Mouse (Mus musculus): ENCODE data around the gene Rarb. TPM values are rescaled to one million over a fixed set of nuclear protein-coding genes. Genes with fewer than 3 reads are reported as not detected.

Gene Rarb
- polyA plus RNA-seq, 1 experiment from 2014 or later = 25.2 TPM

DNA sequence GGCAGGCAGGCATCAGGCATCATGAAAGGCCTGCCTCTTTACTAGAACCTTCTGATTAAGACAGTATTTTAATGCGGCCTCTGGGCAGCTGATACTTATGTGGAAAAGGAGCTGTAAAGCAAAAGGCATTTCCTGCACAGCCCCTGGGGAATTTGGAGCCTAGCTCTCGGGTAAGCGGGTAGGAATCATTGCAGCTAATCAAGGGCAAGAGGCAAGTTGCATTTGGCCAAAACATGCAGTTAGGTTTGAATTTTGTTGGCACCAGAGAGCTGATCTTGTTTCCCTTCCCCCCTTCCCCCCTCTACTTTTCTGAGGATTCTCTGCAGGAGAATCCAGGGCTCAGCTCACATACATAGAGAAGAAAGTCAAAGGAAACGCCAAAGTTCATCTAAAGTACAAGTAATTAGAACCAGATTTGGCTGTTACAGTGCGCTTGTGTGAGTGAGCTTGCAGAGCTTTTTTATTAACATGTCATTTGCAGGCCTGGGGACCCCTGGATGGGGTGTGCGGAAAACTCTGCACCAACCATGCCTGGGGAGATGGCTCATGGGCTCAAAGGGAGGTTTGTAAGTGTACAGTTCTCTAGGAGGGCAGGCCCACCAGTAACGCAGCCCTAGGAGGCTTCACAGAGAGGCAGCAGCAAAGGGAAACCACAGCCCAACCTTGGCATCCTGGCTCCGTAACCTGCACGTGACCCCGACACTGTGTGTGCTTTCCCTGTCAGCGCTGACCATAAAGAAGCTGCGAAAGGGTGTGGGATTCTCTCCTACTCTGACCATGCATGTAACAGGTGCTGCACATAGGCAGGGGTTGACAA lies 264.1 kb downstream of the Rarb start:
- ATAC-seq (ENCODE audit: low read depth) = peak; percentile 25; the same call in 1 of the 2 replicates
- Histone ChIP-seq H3K9ac (replicated peaks; ENCODE audit: low read depth, low read length) (no peak overlapping the region), H3K9me3 (ENCODE audit: control insufficient read depth, low read length) (no peaks in the 10 kb centered on the region), H3K4me2 (ENCODE audit: low read depth, low read length) (no peak overlapping the region), H3K36me3 (ENCODE audit: control insufficient read depth, insufficient read depth, low read length) (no peaks in the 10 kb centered on the region), H3K27ac (ENCODE audit: low read depth, low read length) (no peak overlapping the region), H3K4me3 (ENCODE audit: low read depth, low read length) (no peak overlapping the region), H3K27me3 (ENCODE audit: control insufficient read depth, insufficient read depth, low read length) (no peaks in the 10 kb centered on the region), H3K4me1 (ENCODE audit: control insufficient read depth, insufficient read depth, low read length) (peaks cover 9% of the 10 kb centered on the region; the same call in 1 of the 2 replicates)
- 58% methylated on average over 12 of the region's 12 CpGs for whole genome bisulfite sequencing

GRCm38 (mm10) chr14:16554319-16554642 lies 264.7 kb downstream of the Rarb start:
- Histone ChIP-seq H3K4me1 (ENCODE audit: control insufficient read depth, insufficient read depth, low read length) (peaks cover 5% of the 10 kb centered on the region; the same call in 1 of the 2 replicates), H3K9me3 (ENCODE audit: control insufficient read depth, low read length) (no peaks in the 10 kb centered on the region), H3K36me3 (ENCODE audit: control insufficient read depth, insufficient read depth, low read length) (no peaks in the 10 kb centered on the region), H3K27ac (ENCODE audit: low read depth, low read length) (no peak overlapping the region), H3K4me3 (ENCODE audit: low read depth, low read length) (no peak overlapping the region), H3K27me3 (ENCODE audit: control insufficient read depth, insufficient read depth, low read length) (no peaks in the 10 kb centered on the region), H3K9ac (replicated peaks; ENCODE audit: low read depth, low read length) (no peak overlapping the region), H3K4me2 (ENCODE audit: low read depth, low read length) (no peak overlapping the region)
- WGBS = 70% methylated on average over 1 of the region's 1 CpGs
- no peak for ATAC-seq (ENCODE audit: low read depth)

GRCm38 (mm10) chr14:16552293-16552692 lies 266.7 kb downstream of the Rarb start:
- H3K4me2 ChIP-seq (ENCODE audit: low read depth, low read length) = no peak overlapping the region
- H3K36me3 ChIP-seq (ENCODE audit: control insufficient read depth, insufficient read depth, low read length) = no peaks in the 10 kb centered on the region
- ATAC-seq (ENCODE audit: low read depth) = no peak
- no peak overlapping the region for H3K9ac ChIP-seq (replicated peaks; ENCODE audit: low read depth, low read length)
- H3K27ac ChIP-seq (ENCODE audit: low read depth, low read length) = no peak overlapping the region
- 84% methylated on average over 1 of the region's 1 CpGs for WGBS
- no peaks in the 10 kb centered on the region for H3K27me3 ChIP-seq (ENCODE audit: control insufficient read depth, insufficient read depth, low read length)
- H3K9me3 ChIP-seq (ENCODE audit: control insufficient read depth, low read length) = no peaks in the 10 kb centered on the region
- no peak overlapping the region for H3K4me3 ChIP-seq (ENCODE audit: low read depth, low read length)
- peaks cover 5% of the 10 kb centered on the region; the same call in 1 of the 2 replicates for H3K4me1 ChIP-seq (ENCODE audit: control insufficient read depth, insufficient read depth, low read length)

DNA sequence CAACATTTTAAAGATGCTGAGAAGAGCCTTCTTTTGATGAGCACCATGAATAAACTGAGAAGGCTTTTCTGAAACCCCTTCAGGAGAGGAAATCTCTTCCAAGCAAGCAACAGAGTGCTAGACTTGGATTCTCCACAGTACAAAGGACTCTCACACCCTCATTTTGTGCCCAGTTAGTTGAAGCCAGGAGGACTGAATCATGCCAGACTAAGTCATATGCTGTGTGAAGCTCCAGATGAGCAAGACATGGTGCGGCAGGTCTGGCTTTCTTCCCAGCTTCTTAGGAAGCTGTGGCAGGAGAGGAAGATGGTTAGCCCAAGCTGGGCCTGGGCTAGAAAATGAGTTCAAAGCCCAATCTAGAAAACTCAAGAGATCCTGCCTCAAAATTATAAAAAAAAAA lies 267.1 kb downstream of the Rarb start:
- H3K9ac ChIP-seq (replicated peaks; ENCODE audit: low read depth, low read length) = no peak overlapping the region
- H3K36me3 ChIP-seq (ENCODE audit: control insufficient read depth, insufficient read depth, low read length) = no peaks in the 10 kb centered on the region
- no peak for ATAC-seq (ENCODE audit: low read depth)
- no peak overlapping the region for H3K4me3 ChIP-seq (ENCODE audit: low read depth, low read length)
- H3K4me1 ChIP-seq (ENCODE audit: control insufficient read depth, insufficient read depth, low read length) = peaks cover 5% of the 10 kb centered on the region; the same call in 1 of the 2 replicates
- H3K27ac ChIP-seq (ENCODE audit: low read depth, low read length) = no peak overlapping the region
- no peaks in the 10 kb centered on the region for H3K9me3 ChIP-seq (ENCODE audit: control insufficient read depth, low read length)
- no peak overlapping the region for H3K4me2 ChIP-seq (ENCODE audit: low read depth, low read length)
- H3K27me3 ChIP-seq (ENCODE audit: control insufficient read depth, insufficient read depth, low read length) = no peaks in the 10 kb centered on the region
- WGBS = 88% methylated on average over 1 of the region's 1 CpGs

DNA sequence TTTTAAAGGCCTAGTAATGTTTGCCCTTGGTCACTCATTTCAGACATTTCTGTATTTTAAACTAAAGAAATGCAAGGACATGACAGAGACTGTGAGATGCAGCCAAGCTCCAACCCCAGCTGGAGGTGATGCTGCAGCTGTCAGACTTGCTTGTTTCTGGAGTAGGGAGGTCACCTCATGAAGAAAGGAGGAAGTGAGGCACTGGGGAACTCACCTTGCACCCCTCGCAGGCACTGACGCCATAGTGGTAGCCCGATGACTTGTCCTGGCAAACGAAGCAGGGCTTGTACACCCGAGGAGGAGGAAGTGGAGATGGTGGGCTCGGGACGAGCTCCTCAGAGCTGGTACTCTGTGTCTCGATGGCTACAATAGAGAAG lies 270.8 kb downstream of the Rarb start:
- Histone ChIP-seq H3K4me3 (ENCODE audit: low read depth, low read length) (no peak overlapping the region), H3K27me3 (ENCODE audit: control insufficient read depth, insufficient read depth, low read length) (no peaks in the 10 kb centered on the region), H3K9me3 (ENCODE audit: control insufficient read depth, low read length) (no peaks in the 10 kb centered on the region), H3K4me2 (ENCODE audit: low read depth, low read length) (no peak overlapping the region), H3K4me1 (ENCODE audit: control insufficient read depth, insufficient read depth, low read length) (no peaks in the 10 kb centered on the region), H3K9ac (replicated peaks; ENCODE audit: low read depth, low read length) (no peak overlapping the region), H3K27ac (ENCODE audit: low read depth, low read length) (no peak overlapping the region), H3K36me3 (ENCODE audit: control insufficient read depth, insufficient read depth, low read length) (no peaks in the 10 kb centered on the region)
- 94% methylated on average over 8 of the region's 8 CpGs for WGBS
- ATAC-seq (ENCODE audit: low read depth) = no peak

GRCm38 (mm10) chr14:16547492-16548199 lies 271.3 kb downstream of the Rarb start:
- H3K4me1 ChIP-seq (ENCODE audit: control insufficient read depth, insufficient read depth, low read length) = no peaks in the 10 kb centered on the region
- no peak overlapping the region for H3K9ac ChIP-seq (replicated peaks; ENCODE audit: low read depth, low read length)
- no peaks in the 10 kb centered on the region for H3K27me3 ChIP-seq (ENCODE audit: control insufficient read depth, insufficient read depth, low read length)
- H3K4me3 ChIP-seq (ENCODE audit: low read depth, low read length) = no peak overlapping the region
- H3K27ac ChIP-seq (ENCODE audit: low read depth, low read length) = no peak overlapping the region
- H3K4me2 ChIP-seq (ENCODE audit: low read depth, low read length) = no peak overlapping the region
- no peaks in the 10 kb centered on the region for H3K36me3 ChIP-seq (ENCODE audit: control insufficient read depth, insufficient read depth, low read length)
- no peak for ATAC-seq (ENCODE audit: low read depth)
- no peaks in the 10 kb centered on the region for H3K9me3 ChIP-seq (ENCODE audit: control insufficient read depth, low read length)
- 68% methylated on average over 6 of the region's 6 CpGs for WGBS

- Histone ChIP-seq H3K4me3 (ENCODE audit: low read depth, low read length) (no peak overlapping the region), H3K27me3 (ENCODE audit: control insufficient read depth, insufficient read depth, low read length) (no peaks in the 10 kb centered on the region), H3K9me3 (ENCODE audit: control insufficient read depth, low read length) (no peaks in the 10 kb centered on the region), H3K36me3 (ENCODE audit: control insufficient read depth, insufficient read depth, low read length) (no peaks in the 10 kb centered on the region), H3K27ac (ENCODE audit: low read depth, low read length) (no peak overlapping the region), H3K4me1 (ENCODE audit: control insufficient read depth, insufficient read depth, low read length) (no peaks in the 10 kb centered on the region), H3K9ac (replicated peaks; ENCODE audit: low read depth, low read length) (no peak overlapping the region), H3K4me2 (ENCODE audit: low read depth, low read length) (no peak overlapping the region)
- ATAC-seq (ENCODE audit: low read depth) = no peak
- 80% methylated on average over 2 of the region's 2 CpGs for WGBS
These were observed 274.0 kb downstream of the Rarb start for GRCm38 (mm10) chr14:16544995-16545394.

- Histone ChIP-seq H3K27me3 (ENCODE audit: control insufficient read depth, insufficient read depth, low read length) (no peaks in the 10 kb centered on the region), H3K4me1 (ENCODE audit: control insufficient read depth, insufficient read depth, low read length) (no peaks in the 10 kb centered on the region), H3K27ac (ENCODE audit: low read depth, low read length) (no peak overlapping the region), H3K4me2 (ENCODE audit: low read depth, low read length) (no peak overlapping the region), H3K36me3 (ENCODE audit: control insufficient read depth, insufficient read depth, low read length) (no peaks in the 10 kb centered on the region), H3K4me3 (ENCODE audit: low read depth, low read length) (no peak overlapping the region), H3K9me3 (ENCODE audit: control insufficient read depth, low read length) (no peaks in the 10 kb centered on the region), H3K9ac (replicated peaks; ENCODE audit: low read depth, low read length) (no peak overlapping the region)
- 84% methylated on average over 1 of the region's 1 CpGs for WGBS
- ATAC-seq (ENCODE audit: low read depth) = no peak
These were observed 277.3 kb downstream of the Rarb start for GRCm38 (mm10) chr14:16541641-16542040.

DNA sequence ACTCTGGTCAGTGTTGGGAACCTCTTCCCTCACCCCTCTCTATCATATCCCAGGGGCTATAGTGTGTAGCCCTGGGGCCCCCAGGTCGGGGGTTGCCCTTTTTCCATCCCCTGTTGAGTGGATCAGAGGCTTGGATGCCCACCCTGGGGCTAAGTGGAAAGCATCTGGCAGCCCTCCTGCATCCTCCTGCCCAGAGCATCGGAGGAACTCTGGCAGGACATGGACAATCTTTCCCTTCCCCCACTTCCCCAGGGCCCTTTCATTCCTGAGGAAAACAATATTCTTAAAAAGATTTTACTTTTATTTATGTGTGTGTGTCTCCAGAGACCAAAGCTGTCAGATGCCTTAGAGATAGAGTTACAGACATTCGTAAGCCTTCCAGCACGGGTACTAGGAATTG lies 281.5 kb downstream of the Rarb start:
- no peak overlapping the region for H3K4me3 ChIP-seq (ENCODE audit: low read depth, low read length)
- H3K4me1 ChIP-seq (ENCODE audit: control insufficient read depth, insufficient read depth, low read length) = no peaks in the 10 kb centered on the region
- no peaks in the 10 kb centered on the region for H3K27me3 ChIP-seq (ENCODE audit: control insufficient read depth, insufficient read depth, low read length)
- no peak overlapping the region for H3K27ac ChIP-seq (ENCODE audit: low read depth, low read length)
- H3K9ac ChIP-seq (replicated peaks; ENCODE audit: low read depth, low read length) = no peak overlapping the region
- no peak overlapping the region for H3K4me2 ChIP-seq (ENCODE audit: low read depth, low read length)
- no peak for ATAC-seq (ENCODE audit: low read depth)
- 42% methylated on average over 4 of the region's 4 CpGs for WGBS
- no peaks in the 10 kb centered on the region for H3K9me3 ChIP-seq (ENCODE audit: control insufficient read depth, low read length)
- no peaks in the 10 kb centered on the region for H3K36me3 ChIP-seq (ENCODE audit: control insufficient read depth, insufficient read depth, low read length)
